ENCODE assay signal across 8 mouse cellular contexts in the genomic region with DNA sequence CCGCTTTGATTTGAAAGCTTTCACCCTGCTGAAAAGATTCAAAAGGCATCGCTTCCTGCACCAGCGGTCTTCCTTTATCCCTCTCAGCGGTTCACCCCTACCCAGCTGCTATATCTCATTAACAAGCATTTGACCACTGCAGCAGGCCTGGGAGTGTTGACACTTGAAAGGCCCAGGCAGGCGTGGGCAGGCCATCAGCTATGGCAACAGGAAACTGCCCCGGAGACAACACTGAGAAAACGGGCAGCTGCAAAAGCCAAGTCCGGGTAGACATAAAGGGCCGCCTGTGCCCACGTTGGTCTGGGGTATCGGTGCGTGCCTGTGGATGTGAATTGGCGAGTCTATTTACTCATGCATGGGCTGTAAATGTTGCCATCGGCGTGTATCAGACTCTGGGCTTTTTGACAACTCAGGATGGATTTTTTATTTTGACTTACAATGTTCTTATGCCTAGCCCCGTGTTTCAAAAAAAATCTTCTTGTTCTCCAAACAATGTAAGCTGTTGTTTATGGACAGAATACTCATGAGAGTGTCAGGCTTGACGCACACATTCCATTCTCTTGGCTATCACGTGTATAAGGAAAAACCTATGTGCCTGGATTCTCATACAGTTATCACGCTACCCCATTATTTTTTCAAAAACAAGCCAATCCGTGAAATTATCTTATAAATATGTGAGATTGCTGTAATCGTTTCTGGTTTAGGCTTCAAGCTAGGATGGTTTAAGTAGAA.
DNase-seq lines count a peak whose midpoint lies in the region; ATAC-seq and TF ChIP-seq lines count a peak whose summit lies in the region.

No protein-coding gene starts in this region.

- 23% methylated on average over 21 of the region's 21 CpGs for WGBS in intestine, postnatal 0 days
- WGBS in limb, embryonic 15.5 days: 16% methylated on average over 21 of the region's 21 CpGs
- WGBS in midbrain, embryonic 12.5 days: 8% methylated on average over 21 of the region's 21 CpGs
- WGBS in stomach, embryonic 16.5 days: 16% methylated on average over 21 of the region's 21 CpGs

- no peaks in the 10 kb centered on the region for H3K4me1 ChIP-seq in intestine, postnatal 0 days (replicated peaks; ENCODE audit: control insufficient read depth, insufficient read depth, low read length)
- peaks cover 14% of the 10 kb centered on the region for H3K4me1 ChIP-seq in limb, embryonic 15.5 days
- H3K4me1 ChIP-seq in midbrain, embryonic 12.5 days: peaks cover 16% of the 10 kb centered on the region; the same call in 1 of the 2 replicates
- H3K4me1 ChIP-seq in stomach, embryonic 16.5 days (ENCODE audit: control insufficient read depth, insufficient read depth, low read length): peaks cover 7% of the 10 kb centered on the region; the same call in 1 of the 2 replicates

- no peak for ATAC-seq in intestine, postnatal 0 days
- peak; percentile 35; the same call in 1 of the 2 replicates for ATAC-seq in limb, embryonic 15.5 days (ENCODE audit: insufficient number of reproducible peaks, low FRiP score, low TSS enrichment, low read depth)
- peak; percentile 97 for ATAC-seq in midbrain, embryonic 12.5 days (ENCODE audit: low FRiP score, low read depth)
- ATAC-seq in stomach, embryonic 16.5 days (ENCODE audit: insufficient read depth, low FRiP score): peak; percentile 77

- peak overlapping the region; percentile 21 for H3K4me3 ChIP-seq in intestine, postnatal 0 days (ENCODE audit: low read depth, low read length)
- H3K4me3 ChIP-seq in limb, embryonic 15.5 days: peak overlapping the region; percentile 29
- peak overlapping the region; percentile 26; the same call in 1 of the 2 replicates for H3K4me3 ChIP-seq in midbrain, embryonic 12.5 days
- peak overlapping the region; percentile 42 for H3K4me3 ChIP-seq in stomach, embryonic 16.5 days (replicated peaks; ENCODE audit: low read length)

- H3K9me3 ChIP-seq in intestine, postnatal 0 days (ENCODE audit: control insufficient read depth): no peaks in the 10 kb centered on the region
- H3K9me3 ChIP-seq in limb, embryonic 15.5 days: no peaks in the 10 kb centered on the region
- H3K9me3 ChIP-seq in midbrain, embryonic 12.5 days: no peaks in the 10 kb centered on the region
- H3K9me3 ChIP-seq in stomach, embryonic 16.5 days (replicated peaks; ENCODE audit: control insufficient read depth, low read length): no peaks in the 10 kb centered on the region

- H3K36me3 ChIP-seq in intestine, postnatal 0 days (ENCODE audit: control insufficient read depth, insufficient read depth): no peaks in the 10 kb centered on the region
- H3K36me3 ChIP-seq in limb, embryonic 15.5 days: no peaks in the 10 kb centered on the region
- H3K36me3 ChIP-seq in midbrain, embryonic 12.5 days: no peaks in the 10 kb centered on the region
- H3K36me3 ChIP-seq in stomach, embryonic 16.5 days (ENCODE audit: control insufficient read depth, insufficient read depth, low read length): no peaks in the 10 kb centered on the region

- TF ChIP-seq CTCF in intestine, postnatal 0 days (IDR thresholded peaks at IDR 0.05; ENCODE audit: low read depth): no peak

- no peak overlapping the region; the same call in 1 of the 2 replicates for H3K9ac ChIP-seq in intestine, postnatal 0 days (ENCODE audit: low read depth, low read length)
- H3K9ac ChIP-seq in limb, embryonic 15.5 days: no peak overlapping the region
- peak overlapping the region; percentile 1; the same call in 1 of the 2 replicates for H3K9ac ChIP-seq in midbrain, embryonic 12.5 days (replicated peaks)
- peak overlapping the region; percentile 49 for H3K9ac ChIP-seq in stomach, embryonic 16.5 days (ENCODE audit: low read length)

- intact Hi-C loops in gastrocnemius, postnatal 14 days (cut with DNase I; ENCODE audit: low total_unique reads): no loop called here

- peak; percentile 44 for DNase-seq in gastrocnemius, postnatal 14 days
- no peak for DNase-seq in gastrocnemius, postnatal 25 days
- DNase-seq in cerebellum, postnatal 36 days: peak; percentile 15 to 23
- peak; percentile 46 to 66 for DNase-seq in heart, adult 18-20 months

- H3K27ac ChIP-seq in intestine, postnatal 0 days (ENCODE audit: low read depth, low read length): no peak overlapping the region
- H3K27ac ChIP-seq in limb, embryonic 15.5 days: peak overlapping the region; percentile 27; the same call in 1 of the 2 replicates
- H3K27ac ChIP-seq in midbrain, embryonic 12.5 days (replicated peaks): peak overlapping the region; percentile 89
- peak overlapping the region; percentile 43; the same call in 1 of the 2 replicates for H3K27ac ChIP-seq in stomach, embryonic 16.5 days (ENCODE audit: low read length)

- peak overlapping the region; percentile 57 for H3K4me2 ChIP-seq in intestine, postnatal 0 days (replicated peaks; ENCODE audit: low read depth)
- peak overlapping the region; percentile 47 for H3K4me2 ChIP-seq in limb, embryonic 15.5 days
- peak overlapping the region; percentile 49 for H3K4me2 ChIP-seq in midbrain, embryonic 12.5 days (replicated peaks)
- peak overlapping the region; percentile 74 for H3K4me2 ChIP-seq in stomach, embryonic 16.5 days (ENCODE audit: low read depth, low read length)

- H3K27me3 ChIP-seq in intestine, postnatal 0 days (replicated peaks; ENCODE audit: control insufficient read depth, insufficient read depth, low read length): no peaks in the 10 kb centered on the region
- H3K27me3 ChIP-seq in limb, embryonic 15.5 days: no peaks in the 10 kb centered on the region
- H3K27me3 ChIP-seq in midbrain, embryonic 12.5 days: peaks cover 47% of the 10 kb centered on the region
- H3K27me3 ChIP-seq in stomach, embryonic 16.5 days (ENCODE audit: control insufficient read depth, insufficient read depth, low read length): no peaks in the 10 kb centered on the region

Comparison
In these comparisons a context has a peak if more than half of its experiments do, and no peak if none do; other contexts are left out.
1. H3K9ac ChIP-seq: peak in midbrain, embryonic 12.5 days (single experiment) and stomach, embryonic 16.5 days (single experiment); none in intestine, postnatal 0 days (single experiment) and limb, embryonic 15.5 days (single experiment).
2. Peak in every context shown above with its lines, with median percentiles within 50 percentile points of each other: H3K4me2 ChIP-seq and H3K4me3 ChIP-seq.